Mouse (Mus musculus) adrenal gland, postnatal 10 days (tissue): ENCODE results near the gene Mocs1. TPM values are rescaled to one million over a fixed set of nuclear protein-coding genes. Genes with fewer than 3 reads are reported as not detected.

Experiments
- DNase-seq: peaks from one replicate; pipeline ENCODE4 v3.0.0; 2021; ENCODE audit warnings: mixed read lengths
- total RNA-seq, 2 experiments: library from RNA; stranded (reverse); gene quantifications; 2 replicates each; pipeline ENCODE4 v1.2.3; 2021

Mocs1 gene
- total RNA-seq, 2 experiments from 2014 or later: 44.6 to 51.3 TPM

- no peak for DNase-seq
These were observed 56.3 kb downstream of the Mocs1 start for GRCm38 (mm10) chr17:49484435-49484834.

- DNase-seq: no peak
These were observed 60.9 kb downstream of the Mocs1 start for GRCm38 (mm10) chr17:49489098-49489497.

- DNase-seq: no peak
These were observed 65.1 kb downstream of the Mocs1 start for GRCm38 (mm10) chr17:49493276-49493675.

GRCm38 (mm10) chr17:49498169-49498568 lies 70.0 kb downstream of the Mocs1 start:
- DNase-seq: no peak

GRCm38 (mm10) chr17:49499635-49500034 lies 71.5 kb downstream of the Mocs1 start:
- no peak for DNase-seq

GRCm38 (mm10) chr17:49500234-49500633 lies 72.1 kb downstream of the Mocs1 start:
- DNase-seq: peak; percentile 74

- no peak for DNase-seq
These were observed 75.2 kb downstream of the Mocs1 start for GRCm38 (mm10) chr17:49503246-49503900.

Other genes with a start within 250 kb of the Mocs1 start
- 10 to 100 TPM; 23.1 to 24.5 TPM for gene Daam2, start 136.0 kb downstream of the Mocs1 start, total RNA-seq
- under 1 TPM; 0.18 to 0.48 TPM for gene Kif6, start 186.8 kb downstream of the Mocs1 start, total RNA-seq